In the genomic region with DNA sequence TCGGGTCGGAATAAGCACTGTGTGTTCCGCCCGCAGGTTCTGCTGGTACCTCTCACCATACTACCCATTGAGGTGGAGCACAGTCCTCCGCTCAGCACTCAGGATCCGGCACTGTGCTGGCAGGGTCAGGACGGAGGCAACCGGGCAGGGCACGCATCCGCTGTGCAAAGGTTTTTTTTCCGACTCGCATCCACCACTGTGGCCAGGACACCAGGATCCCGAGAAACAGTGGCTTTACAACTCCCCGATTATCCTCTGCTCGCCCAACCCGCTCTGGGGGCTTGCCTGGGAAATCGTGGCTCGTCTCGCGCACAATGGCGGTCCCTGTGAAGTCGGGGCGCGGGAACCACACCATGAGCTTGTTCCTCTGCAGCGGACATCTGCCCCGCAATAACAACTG, we compare ENCODE assay signal across 9 mouse cellular contexts. TPM values are rescaled to one million over a fixed set of nuclear protein-coding genes. Genes with fewer than 3 reads are reported as not detected.
A peak's percentile ranks its signal among the peaks of the same experiment; 100 is the strongest.
DNase-seq lines count a peak whose midpoint lies in the region; ATAC-seq lines count a peak whose summit lies in the region.
"Had no signal": no experiment of that assay in that cellular context is flagged by ENCODE, and none has a peak within 500 bp of the region (broad histone marks: within the 10 kb centered on the region; RNA-seq: fewer than 3 reads in every experiment).

No protein-coding gene starts in this region.

- H3K9ac ChIP-seq in hindbrain, embryonic 12.5 days: peak overlapping the region; percentile 64
- peak overlapping the region; percentile 68 for H3K9ac ChIP-seq in midbrain, embryonic 13.5 days (replicated peaks)

- WGBS in heart, embryonic 10.5 days: 1% methylated on average over 26 of the region's 26 CpGs
- WGBS in hindbrain, embryonic 12.5 days: 1% methylated on average over 26 of the region's 26 CpGs
- under 1% methylated on average over 26 of the region's 26 CpGs for WGBS in midbrain, embryonic 13.5 days

- peaks cover 24% of the 10 kb centered on the region for H3K27me3 ChIP-seq in heart, embryonic 10.5 days (ENCODE audit: insufficient read depth, poor library complexity, severe bottlenecking)
- H3K27me3 ChIP-seq in hindbrain, embryonic 12.5 days: peaks cover 38% of the 10 kb centered on the region
- peaks cover 25% of the 10 kb centered on the region for H3K27me3 ChIP-seq in midbrain, embryonic 13.5 days

- peak overlapping the region; percentile 29; the same call in 1 of the 2 replicates for H3K27ac ChIP-seq in heart, embryonic 10.5 days
- H3K27ac ChIP-seq in brown adipose tissue, adult 24 weeks (replicated peaks; ENCODE audit: low read depth, low read length): no peak overlapping the region
- H3K27ac ChIP-seq in hindbrain, embryonic 12.5 days: no peak overlapping the region
- no peak overlapping the region for H3K27ac ChIP-seq in midbrain, embryonic 13.5 days

- no peak for DNase-seq in heart, embryonic 10.5 days (ENCODE audit: low spot score)
- no peak for DNase-seq in heart, adult 18-20 months
- no peak for DNase-seq in ovary, postnatal 10 days (ENCODE audit: low spot score)
- no peak for DNase-seq in spleen, postnatal 36 days (ENCODE audit: low spot score in 2 of 2)
- no peak for DNase-seq in left cerebral cortex, adult 11 months (ENCODE audit: low spot score)

- H3K4me1 ChIP-seq in heart, embryonic 10.5 days: peaks cover 5% of the 10 kb centered on the region; the same call in 1 of the 2 replicates
- no peaks in the 10 kb centered on the region for H3K4me1 ChIP-seq in brown adipose tissue, adult 24 weeks (ENCODE audit: control insufficient read depth, insufficient read depth, insufficient read length, low read length)
- no peaks in the 10 kb centered on the region for H3K4me1 ChIP-seq in hindbrain, embryonic 12.5 days
- no peaks in the 10 kb centered on the region; the same call in 1 of the 2 replicates for H3K4me1 ChIP-seq in midbrain, embryonic 13.5 days (replicated peaks)

- peak overlapping the region; percentile 80 for H3K4me2 ChIP-seq in hindbrain, embryonic 12.5 days (replicated peaks)
- peak overlapping the region; percentile 79 for H3K4me2 ChIP-seq in midbrain, embryonic 13.5 days (replicated peaks)

- H3K36me3 ChIP-seq in heart, embryonic 10.5 days: no peaks in the 10 kb centered on the region
- no peaks in the 10 kb centered on the region for H3K36me3 ChIP-seq in hindbrain, embryonic 12.5 days
- H3K36me3 ChIP-seq in midbrain, embryonic 13.5 days: no peaks in the 10 kb centered on the region

- H3K9me3 ChIP-seq in heart, embryonic 10.5 days: no peaks in the 10 kb centered on the region
- H3K9me3 ChIP-seq in hindbrain, embryonic 12.5 days (replicated peaks): no peaks in the 10 kb centered on the region
- H3K9me3 ChIP-seq in midbrain, embryonic 13.5 days: no peaks in the 10 kb centered on the region

- ATAC-seq in hindbrain, embryonic 12.5 days (ENCODE audit: low FRiP score): no peak
- no peak for ATAC-seq in midbrain, embryonic 13.5 days

- H3K4me3 ChIP-seq in heart, embryonic 10.5 days: peak overlapping the region; percentile 66
- H3K4me3 ChIP-seq in brown adipose tissue, adult 24 weeks (ENCODE audit: insufficient read depth, low read depth, low read length): peak overlapping the region; percentile 20
- peak overlapping the region; percentile 44 for H3K4me3 ChIP-seq in hindbrain, embryonic 12.5 days
- peak overlapping the region; percentile 53 for H3K4me3 ChIP-seq in midbrain, embryonic 13.5 days (replicated peaks)

RNA-seq across cellular contexts. Expression of gene Fcgr3, which starts 21.0 kb away (rescaled TPM):
- polyA plus RNA-seq in heart, embryonic 10.5 days (2016; fragmentation: Nextera tagmentation; extraction: Ambion mirVana): 1.3 and 4.1 TPM in 2 replicates
- 10 to 100 TPM; 12.7 to 12.9 TPM for total RNA-seq in heart, adult 18-20 months (2021)
- 15.9 and 17.1 TPM in 2 replicates for polyA plus RNA-seq in brown adipose tissue, adult 24 weeks (2012; ENCODE audit: insufficient read depth, insufficient read length, missing spikeins)
- polyA plus RNA-seq in hindbrain, embryonic 12.5 days (2016; fragmentation: Nextera tagmentation; extraction: Ambion mirVana): 7.2 and 9.1 TPM in 2 replicates
- 4.8 and 6.0 TPM in 2 replicates for polyA plus RNA-seq in midbrain, embryonic 13.5 days (2015; fragmentation: Nextera tagmentation; extraction: Ambion mirVana)
- polyA plus RNA-seq: C2C12 had no signal

RNA-seq across cellular contexts. Expression of gene Cfap126, which starts 28.0 kb away (rescaled TPM):
- 1.6 and 3.7 TPM in 2 replicates for polyA plus RNA-seq in heart, embryonic 10.5 days (2016; fragmentation: Nextera tagmentation; extraction: Ambion mirVana)
- 1 to 10 TPM in 1 of 2 experiments, under 1 TPM in 1; 0.60 to 1.4 TPM for total RNA-seq in heart, adult 18-20 months (2021)
- 2.6 and 11.0 TPM in 2 replicates for polyA plus RNA-seq in brown adipose tissue, adult 24 weeks (2012; ENCODE audit: insufficient read depth, insufficient read length, missing spikeins)
- polyA plus RNA-seq in hindbrain, embryonic 12.5 days (2016; fragmentation: Nextera tagmentation; extraction: Ambion mirVana): 9.8 and 14.1 TPM in 2 replicates
- polyA plus RNA-seq in midbrain, embryonic 13.5 days (2015; fragmentation: Nextera tagmentation; extraction: Ambion mirVana): 2.0 and 3.7 TPM in 2 replicates
